Mouse (Mus musculus) erythroblast, adult 5-6 weeks (primary cell): ENCODE measurements around the gene Exoc6. TPM values are rescaled to one million over a fixed set of nuclear protein-coding genes. Genes with fewer than 3 reads are reported as not detected.

Experiments
- ATAC-seq: replicated peaks from 2 replicates; pipeline ENCODE4 v1.8.0; 2016; ENCODE audit warnings: moderate number of reproducible peaks, mild to moderate bottlenecking, moderate TSS enrichment, inconsistent platforms; ENCODE audit not compliant: poor library complexity, low FRiP score, severe bottlenecking
- total RNA-seq, 2 experiments: library from RNA; stranded (forward) in 1 of 2; stranded (reverse) in 1 of 2; fragments of 150-400 nt in 1 of 2; fragments of 200-764, 138-1000 nt in 1 of 2; gene quantifications; 2 replicates each; pipeline versions ENCODE4 v1.2.3 to v1.2.4; 2015 to 2017; ENCODE audit warnings: low replicate concordance in 2 of 2

Exoc6 gene
- total RNA-seq, 2 experiments from 2014 or later, result 17.9 to 30.0 TPM

GRCm38 (mm10) chr19:37669486-37669885 is 119.3 kb downstream of the Exoc6 start:
- no peak for ATAC-seq

- ATAC-seq, result no peak
Observed at GRCm38 (mm10) chr19:37673393-37673792, 123.2 kb downstream of the Exoc6 start.

- ATAC-seq, result no peak
Observed at GRCm38 (mm10) chr19:37685281-37685680, 135.1 kb downstream of the Exoc6 start, which contains the start of gene Cyp26c1. Cyp26c1 (plus strand) TSS chr19:37685581.

GRCm38 (mm10) chr19:37686347-37686746 is 136.1 kb downstream of the Exoc6 start:
- no peak for ATAC-seq

GRCm38 (mm10) chr19:37686941-37687850 is 137.0 kb downstream of the Exoc6 start:
- no peak; the same call in 1 of the 2 replicates for ATAC-seq

GRCm38 (mm10) chr19:37689478-37689877 is 139.3 kb downstream of the Exoc6 start:
- ATAC-seq, result no peak

- ATAC-seq, result no peak
Observed at GRCm38 (mm10) chr19:37690716-37691115, 140.5 kb downstream of the Exoc6 start.

- no peak for ATAC-seq
Observed at GRCm38 (mm10) chr19:37692879-37693278, 142.7 kb downstream of the Exoc6 start.

GRCm38 (mm10) chr19:37695146-37695545 is 144.9 kb downstream of the Exoc6 start:
- ATAC-seq, result no peak

GRCm38 (mm10) chr19:37695762-37696602 is 145.8 kb downstream of the Exoc6 start:
- no peak for ATAC-seq

GRCm38 (mm10) chr19:37696603-37697334 is 146.6 kb downstream of the Exoc6 start:
- ATAC-seq, result no peak

- no peak for ATAC-seq
Observed at GRCm38 (mm10) chr19:37697335-37697636, 147.1 kb downstream of the Exoc6 start.

GRCm38 (mm10) chr19:37697651-37698272 is 147.5 kb downstream of the Exoc6 start, which contains the start of gene Cyp26a1:
Cyp26a1 (plus strand) TSS chr19:37697798.
- no peak for ATAC-seq

GRCm38 (mm10) chr19:37698273-37699160 is 148.3 kb downstream of the Exoc6 start:
- ATAC-seq, result no peak

- ATAC-seq, result no peak
Observed at GRCm38 (mm10) chr19:37699711-37700110, 149.5 kb downstream of the Exoc6 start.

GRCm38 (mm10) chr19:37702377-37703076 is 152.3 kb downstream of the Exoc6 start:
- no peak for ATAC-seq

- ATAC-seq, result peak; percentile 85
Observed at GRCm38 (mm10) chr19:37703902-37704509, 153.8 kb downstream of the Exoc6 start.

GRCm38 (mm10) chr19:37705722-37706121 is 155.5 kb downstream of the Exoc6 start:
- no peak for ATAC-seq
